Comparison of ENCODE assay signal across 9 mouse cellular contexts in genomic region chr12:9028816-9029215, GRCm38 (mm10). TPM values are rescaled to one million over a fixed set of nuclear protein-coding genes. Genes with fewer than 3 reads are reported as not detected.
A peak's percentile ranks its signal among the peaks of the same experiment; 100 is the strongest.
DNase-seq lines count a peak whose midpoint lies in the region; ATAC-seq and TF ChIP-seq lines count a peak whose summit lies in the region.
"Not testable (repeated sequence)": the region's sequence is repeated elsewhere in the genome, so short reads cannot be mapped to it uniquely, and the experiment has no call there.
"Had no signal": no experiment of that assay in that cellular context is flagged by ENCODE, and none has a peak within 500 bp of the region (broad histone marks: within the 10 kb centered on the region; RNA-seq: fewer than 3 reads in every experiment).

No protein-coding gene starts in this region.

- not testable (repeated sequence) for H3K27ac ChIP-seq in ES-Bruce4 (ENCODE audit: insufficient read depth, low read length); hindbrain, embryonic 14.5 days; testis, adult 2 months (ENCODE audit: control insufficient read depth, insufficient read depth, low read depth, low read length)

- not testable (repeated sequence) for TF ChIP-seq POLR2A in ES-Bruce4 (IDR thresholded peaks at IDR 0.05; ENCODE audit: insufficient read depth, low read length); testis, adult 2 months (IDR thresholded peaks at IDR 0.05; ENCODE audit: control insufficient read depth, low read depth, low read length)

- not testable (repeated sequence) for TF ChIP-seq CTCF in C2C12 (IDR thresholded peaks at IDR 0.05; ENCODE audit: control insufficient read depth, insufficient read depth, insufficient read length); ES-Bruce4 (IDR thresholded peaks at IDR 0.05; ENCODE audit: low read depth, low read length); testis, adult 2 months (IDR thresholded peaks at IDR 0.05; ENCODE audit: control insufficient read depth, insufficient read depth, insufficient replicate concordance, low read depth, low read length)

- peak overlapping the region; percentile 24 for H3ac ChIP-seq in C2C12 (ENCODE audit: control insufficient read depth, insufficient read length, low read depth)

- H3K79me3 ChIP-seq in C2C12 (ENCODE audit: low read depth) = not testable (repeated sequence)

- TF ChIP-seq EP300 in ES-Bruce4 (IDR thresholded peaks at IDR 0.05; ENCODE audit: insufficient read depth, low read depth, low read length) = not testable (repeated sequence)

- H3K79me2 ChIP-seq in C2C12 (ENCODE audit: control insufficient read depth, insufficient read depth) = not testable (repeated sequence)

- not testable (repeated sequence) for H3K27me3 ChIP-seq in C2C12 (ENCODE audit: control insufficient read depth, insufficient read depth, insufficient read length); ES-Bruce4 (ENCODE audit: control insufficient read depth, insufficient read depth, low read length, poor library complexity, severe bottlenecking); hindbrain, embryonic 14.5 days (ENCODE audit: control insufficient read depth, insufficient read depth, low read length); megakaryocyte, embryonic 14.5 days (replicated peaks); testis, adult 2 months (ENCODE audit: control insufficient read depth, insufficient read depth, low read length)

- 0 out of 2 replicates have a peak overlapping the region, but pooled peaks have one; percentile 79 for H3K4me2 ChIP-seq in hindbrain, embryonic 14.5 days (replicated peaks)

- H3K36me3 ChIP-seq in C2C12 (ENCODE audit: control insufficient read depth, insufficient read depth) (peaks cover 22% of the 10 kb centered on the region), ES-Bruce4 (ENCODE audit: control insufficient read depth, insufficient read depth, low read length, poor library complexity, severe bottlenecking) (peaks cover 10% of the 10 kb centered on the region)
- peaks cover 26% of the 10 kb centered on the region for H3K36me3 ChIP-seq in hindbrain, embryonic 14.5 days (replicated peaks; ENCODE audit: control insufficient read depth, insufficient read depth)
- not testable (repeated sequence) for H3K36me3 ChIP-seq in megakaryocyte, embryonic 14.5 days (replicated peaks; ENCODE audit: low read length); testis, adult 2 months (ENCODE audit: control insufficient read depth, insufficient read depth, low read length)

- H3K4me3 ChIP-seq in C2C12 (ENCODE audit: insufficient read depth, poor library complexity, severe bottlenecking); ES-Bruce4 (ENCODE audit: low read depth, low read length); hindbrain, embryonic 14.5 days (replicated peaks; ENCODE audit: low read length): not testable (repeated sequence)
- H3K4me3 ChIP-seq in megakaryocyte, embryonic 14.5 days (replicated peaks) = peak overlapping the region; percentile 59
- peak overlapping the region; percentile 55 for H3K4me3 ChIP-seq in testis, adult 2 months (ENCODE audit: control insufficient read depth, low read depth, low read length)

- 93% methylated on average over 7 of the region's 7 CpGs for WGBS in hindbrain, embryonic 14.5 days

- H3K9ac ChIP-seq in ES-Bruce4 (ENCODE audit: low read depth, poor library complexity, severe bottlenecking) = peak overlapping the region; percentile 71; the same call in 1 of the 2 replicates
- not testable (repeated sequence) for H3K9ac ChIP-seq in hindbrain, embryonic 14.5 days

- H3K4me1 ChIP-seq in ES-Bruce4 (ENCODE audit: control insufficient read depth, insufficient read depth, low read length); hindbrain, embryonic 14.5 days (replicated peaks; ENCODE audit: control insufficient read depth, insufficient read depth, low read length); testis, adult 2 months (ENCODE audit: control insufficient read depth, insufficient read depth, low read length): not testable (repeated sequence)
- peaks cover 20% of the 10 kb centered on the region for H3K4me1 ChIP-seq in megakaryocyte, embryonic 14.5 days

- H3K9me3 ChIP-seq in ES-Bruce4 (replicated peaks; ENCODE audit: control insufficient read depth, insufficient read depth, low read length, poor library complexity, severe bottlenecking); hindbrain, embryonic 14.5 days (ENCODE audit: control insufficient read depth, low read length); megakaryocyte, embryonic 14.5 days: not testable (repeated sequence)

- peak; percentile 10 for DNase-seq in 416B (ENCODE audit: low read depth)
- DNase-seq in cerebellum, adult 11-12 months = peak; percentile 21
- DNase-seq in heart, adult 11 months = peak; percentile 78
- not testable (repeated sequence) for DNase-seq in hindbrain, embryonic 14.5 days (ENCODE audit: low spot score)

- ATAC-seq in hindbrain, embryonic 14.5 days (ENCODE audit: low FRiP score) = not testable (repeated sequence)

RNA-seq across cellular contexts. Expression of gene Ttc32, which starts 1.0 kb away (rescaled TPM):
- polyA plus RNA-seq in C2C12 (2012; fragmentation: generic; extraction: Trizol) = 5.9 TPM
- 7.5 and 8.2 TPM in 2 replicates for polyA plus RNA-seq in ES-Bruce4 (2011; ENCODE audit: insufficient read depth, insufficient read length, low read depth, missing spikeins)
- 7.2 and 8.2 TPM in 2 replicates for polyA plus RNA-seq in hindbrain, embryonic 14.5 days (2014; fragmentation: Nextera tagmentation; extraction: Ambion mirVana)
- 10.0 and 19.0 TPM in 2 replicates for polyA plus RNA-seq in megakaryocyte, embryonic 14.5 days (2012; ENCODE audit: insufficient read depth, low replicate concordance)
- polyA plus RNA-seq in testis, adult 2 months (2012; rRNA removed) = 1.6 and 1.9 TPM in 2 replicates
- polyA plus RNA-seq: G1E had no signal

RNA-seq across cellular contexts. Expression of gene Wdr35, which starts 55.1 kb away (rescaled TPM):
- polyA plus RNA-seq in C2C12 (2012; fragmentation: generic; extraction: Trizol) = 9.1 TPM
- polyA plus RNA-seq in ES-Bruce4 (2011; ENCODE audit: insufficient read depth, insufficient read length, low read depth, missing spikeins) = 69.6 and 72.4 TPM in 2 replicates
- 22.4 and 26.1 TPM in 2 replicates for polyA plus RNA-seq in hindbrain, embryonic 14.5 days (2014; fragmentation: Nextera tagmentation; extraction: Ambion mirVana)
- polyA plus RNA-seq in megakaryocyte, embryonic 14.5 days (2012; ENCODE audit: insufficient read depth, low replicate concordance) = 0.08 TPM in 1 of 2 replicates, not detected in the other
- polyA plus RNA-seq in testis, adult 2 months (2012; rRNA removed) = 30.4 and 37.6 TPM in 2 replicates
- polyA plus RNA-seq: G1E had no signal
